Mouse (Mus musculus) CH12.LX (cell line): ENCODE results near the gene Zfp493.
"Not testable (repeated sequence)": the region's sequence is repeated elsewhere in the genome, so short reads cannot be mapped to it uniquely, and the experiment has no call there.

ENCODE experiments used
- CTCF ChIP-seq, 2 experiments: IDR thresholded peaks in 1 of 2; conservative IDR thresholded peaks in 1 of 2; 2 replicates each; pipeline ENCODE4 v1.5.1; 2011 to 2012; ENCODE audit warnings: low read depth in 2 of 2, low read length in 2 of 2, improper control_type of control experiment in 1 of 2, inconsistent platforms in 1 of 2, mild to moderate bottlenecking in 1 of 2, moderate library complexity in 1 of 2
- E2F4 ChIP-seq: IDR thresholded peaks from 2 replicates; pipeline ENCODE4 v1.6.1; 2011; ENCODE audit warnings: low read depth, low read length, improper control_type of control experiment; ENCODE audit not compliant: insufficient replicate concordance
- ELF1 ChIP-seq: IDR thresholded peaks from 2 replicates; pipeline ENCODE4 v1.6.1; 2014; ENCODE audit warnings: low read depth, mild to moderate bottlenecking, inconsistent platforms, low read length, improper control_type of control experiment
- POLR2A ChIP-seq: IDR thresholded peaks from 2 replicates; pipeline ENCODE4 v1.6.1; 2011; ENCODE audit warnings: low read depth, mild to moderate bottlenecking, improper control_type of control experiment, low read length
- RAD21 ChIP-seq: IDR thresholded peaks from 2 replicates; pipeline ENCODE4 v1.6.1; 2011; ENCODE audit warnings: low read depth, mild to moderate bottlenecking, low read length, improper control_type of control experiment, moderate library complexity
- RCOR1 ChIP-seq: conservative IDR thresholded peaks from 2 replicates; pipeline ENCODE4 v1.6.1; 2012; ENCODE audit warnings: low read depth, mild to moderate bottlenecking, inconsistent platforms, low read length, improper control_type of control experiment
- ZC3H11A ChIP-seq: IDR thresholded peaks from 2 replicates; pipeline ENCODE4 v1.6.1; 2012; ENCODE audit warnings: low read depth, mild to moderate bottlenecking, inconsistent platforms, low read length, improper control_type of control experiment
- ZMIZ1 ChIP-seq: IDR thresholded peaks from 2 replicates; pipeline ENCODE4 v1.6.1; 2012; ENCODE audit warnings: low read depth, mild to moderate bottlenecking, inconsistent platforms, low read length, improper control_type of control experiment

GRCm38 (mm10) chr13:67734391-67734790 is 45.1 kb upstream of the Zfp493 start:
- TF ChIP-seq RCOR1; ELF1; ZC3H11A; CTCF (conservative IDR thresholded peaks at IDR 0.05 in 1 of 2, IDR thresholded peaks at IDR 0.05 in 1 of 2; ENCODE audit: low read depth in 2 of 2, low read length in 2 of 2); E2F4; POLR2A; RAD21; ZMIZ1: not testable (repeated sequence)
